Mouse (Mus musculus): ENCODE data around the gene Gm17349. TPM values are rescaled to one million over a fixed set of nuclear protein-coding genes. Genes with fewer than 3 reads are reported as not detected.

Gene Gm17349
- polyA plus RNA-seq, 1 experiment from 2014 or later: not detected

GRCm38 (mm10) chr15:99726549-99726948 is 21.3 kb upstream of the Gm17349 start:
- H3K27me3 ChIP-seq (replicated peaks): no peaks in the 10 kb centered on the region
- no peak for ATAC-seq (ENCODE audit: low FRiP score, low read depth)
- H3K9me3 ChIP-seq: no peaks in the 10 kb centered on the region
- H3K4me1 ChIP-seq: peaks cover 30% of the 10 kb centered on the region
- peak overlapping the region; percentile 95 for H3K9ac ChIP-seq
- H3K27ac ChIP-seq: no peak overlapping the region
- peak overlapping the region; percentile 90 for H3K4me2 ChIP-seq (replicated peaks)
- peaks cover 33% of the 10 kb centered on the region for H3K36me3 ChIP-seq
- WGBS: 79% methylated on average over 2 of the region's 2 CpGs
- H3K4me3 ChIP-seq: peak overlapping the region; percentile 94

GRCm38 (mm10) chr15:99725341-99726155 is 20.3 kb upstream of the Gm17349 start, which contains the start of gene Cox14:
Gene Cox14, plus strand, starts transcription at chr15:99725618.
- peaks cover 30% of the 10 kb centered on the region for H3K4me1 ChIP-seq
- no peaks in the 10 kb centered on the region for H3K27me3 ChIP-seq (replicated peaks)
- ATAC-seq (ENCODE audit: low FRiP score, low read depth): peak; percentile 92
- peaks cover 43% of the 10 kb centered on the region for H3K36me3 ChIP-seq
- H3K9me3 ChIP-seq: no peaks in the 10 kb centered on the region
- peak within 1 kb of the TSS; percentile 86 for H3K27ac ChIP-seq
- peak within 1 kb of the TSS; percentile 94 for H3K4me3 ChIP-seq
- WGBS: 1% methylated on average over 68 of the region's 68 CpGs
- H3K9ac ChIP-seq: peak within 1 kb of the TSS; percentile 95
- peak within 1 kb of the TSS; percentile 90 for H3K4me2 ChIP-seq (replicated peaks)

GRCm38 (mm10) chr15:99724292-99725021 is 19.2 kb upstream of the Gm17349 start:
- Histone ChIP-seq H3K9ac (no peak overlapping the region), H3K27me3 (replicated peaks) (no peaks in the 10 kb centered on the region), H3K4me2 (replicated peaks) (peak overlapping the region; percentile 90), H3K36me3 (peaks cover 52% of the 10 kb centered on the region), H3K27ac (peak overlapping the region; percentile 7; the same call in 1 of the 2 replicates), H3K4me3 (peak overlapping the region; percentile 27; the same call in 1 of the 2 replicates), H3K4me1 (peaks cover 30% of the 10 kb centered on the region), H3K9me3 (no peaks in the 10 kb centered on the region)
- 13% methylated on average over 16 of the region's 16 CpGs for WGBS
- ATAC-seq (ENCODE audit: low FRiP score, low read depth): peak; percentile 21

- Histone ChIP-seq H3K4me3 (no peak overlapping the region), H3K4me2 (replicated peaks) (peak overlapping the region; percentile 90), H3K27me3 (replicated peaks) (no peaks in the 10 kb centered on the region), H3K36me3 (peaks cover 47% of the 10 kb centered on the region), H3K9ac (peak overlapping the region; percentile 17; the same call in 1 of the 2 replicates), H3K4me1 (peaks cover 30% of the 10 kb centered on the region), H3K9me3 (no peaks in the 10 kb centered on the region), H3K27ac (peak overlapping the region; percentile 26; the same call in 1 of the 2 replicates)
- no peak for ATAC-seq (ENCODE audit: low FRiP score, low read depth)
- WGBS: 21% methylated on average over 11 of the region's 11 CpGs
Measured at GRCm38 (mm10) chr15:99723515-99724291, 18.4 kb upstream of the Gm17349 start.

GRCm38 (mm10) chr15:99723120-99723514 is 17.8 kb upstream of the Gm17349 start:
- Histone ChIP-seq H3K27me3 (replicated peaks) (no peaks in the 10 kb centered on the region), H3K36me3 (peaks cover 47% of the 10 kb centered on the region), H3K4me1 (peaks cover 30% of the 10 kb centered on the region), H3K9me3 (no peaks in the 10 kb centered on the region), H3K27ac (0 out of 2 replicates have a peak overlapping the region, but pooled peaks have one; percentile 26), H3K4me3 (no peak overlapping the region), H3K4me2 (replicated peaks) (no peak overlapping the region), H3K9ac (no peak overlapping the region)
- ATAC-seq (ENCODE audit: low FRiP score, low read depth): no peak
- WGBS: 62% methylated on average over 10 of the region's 10 CpGs

GRCm38 (mm10) chr15:99721921-99722743 is 16.8 kb upstream of the Gm17349 start:
- H3K4me1 ChIP-seq: peaks cover 30% of the 10 kb centered on the region
- H3K27ac ChIP-seq: no peak overlapping the region
- H3K36me3 ChIP-seq: peaks cover 46% of the 10 kb centered on the region
- no peaks in the 10 kb centered on the region for H3K27me3 ChIP-seq (replicated peaks)
- H3K4me3 ChIP-seq: no peak overlapping the region
- no peak for ATAC-seq (ENCODE audit: low FRiP score, low read depth)
- WGBS: 85% methylated on average over 25 of the region's 25 CpGs
- no peak overlapping the region for H3K9ac ChIP-seq
- H3K9me3 ChIP-seq: no peaks in the 10 kb centered on the region
- no peak overlapping the region for H3K4me2 ChIP-seq (replicated peaks)

GRCm38 (mm10) chr15:99719865-99720264 is 14.6 kb upstream of the Gm17349 start:
- Histone ChIP-seq H3K4me3 (no peak overlapping the region), H3K9ac (no peak overlapping the region), H3K27ac (no peak overlapping the region), H3K4me1 (peaks cover 34% of the 10 kb centered on the region), H3K4me2 (replicated peaks) (no peak overlapping the region), H3K9me3 (no peaks in the 10 kb centered on the region), H3K36me3 (peaks cover 51% of the 10 kb centered on the region), H3K27me3 (replicated peaks) (no peaks in the 10 kb centered on the region)
- 79% methylated on average over 8 of the region's 8 CpGs for WGBS
- ATAC-seq (ENCODE audit: low FRiP score, low read depth): no peak

GRCm38 (mm10) chr15:99718461-99719021 is 13.3 kb upstream of the Gm17349 start:
- 86% methylated on average over 9 of the region's 9 CpGs for WGBS

GRCm38 (mm10) chr15:99717386-99718334 is 12.4 kb upstream of the Gm17349 start, which contains the start of gene Gpd1:
Gene Gpd1, plus strand, starts transcription at chr15:99717515.
- Histone ChIP-seq H3K9me3 (no peaks in the 10 kb centered on the region), H3K27ac (no peak within 1 kb of the TSS), H3K4me2 (replicated peaks) (no peak within 1 kb of the TSS), H3K4me1 (peaks cover 16% of the 10 kb centered on the region), H3K36me3 (peaks cover 59% of the 10 kb centered on the region), H3K27me3 (replicated peaks) (no peaks in the 10 kb centered on the region), H3K4me3 (no peak within 1 kb of the TSS), H3K9ac (no peak within 1 kb of the TSS)
- WGBS: 77% methylated on average over 26 of the region's 26 CpGs
- ATAC-seq (ENCODE audit: low FRiP score, low read depth): no peak

More at GRCm38 (mm10) chr15:99718461-99719021, 13.3 kb upstream of the Gm17349 start:
- Histone ChIP-seq H3K27me3 (replicated peaks) (no peaks in the 10 kb centered on the region), H3K4me3 (no peak overlapping the region), H3K9me3 (no peaks in the 10 kb centered on the region), H3K4me2 (replicated peaks) (no peak overlapping the region), H3K27ac (no peak overlapping the region), H3K36me3 (peaks cover 58% of the 10 kb centered on the region), H3K4me1 (peaks cover 21% of the 10 kb centered on the region), H3K9ac (no peak overlapping the region)
- ATAC-seq (ENCODE audit: low FRiP score, low read depth): no peak

- H3K27me3 ChIP-seq (replicated peaks): no peaks in the 10 kb centered on the region
- no peak overlapping the region for H3K27ac ChIP-seq
- 83% methylated on average over 12 of the region's 12 CpGs for WGBS
- H3K9ac ChIP-seq: no peak overlapping the region
- no peak overlapping the region for H3K4me3 ChIP-seq
- H3K9me3 ChIP-seq: no peaks in the 10 kb centered on the region
- H3K4me1 ChIP-seq: peaks cover 19% of the 10 kb centered on the region
- H3K4me2 ChIP-seq (replicated peaks): no peak overlapping the region
- ATAC-seq (ENCODE audit: low FRiP score, low read depth): no peak
- peaks cover 68% of the 10 kb centered on the region for H3K36me3 ChIP-seq
Measured at GRCm38 (mm10) chr15:99716814-99717213, 11.5 kb upstream of the Gm17349 start.
